7 mouse cellular contexts compared by ENCODE assay signal in genomic region chr2:43722446-43723103, GRCm38 (mm10). TPM values are rescaled to one million over a fixed set of nuclear protein-coding genes. Genes with fewer than 3 reads are reported as not detected.
DNase-seq lines count a peak whose midpoint lies in the region; ATAC-seq and TF ChIP-seq lines count a peak whose summit lies in the region.

No protein-coding gene starts in this region.

- H3K9me3 ChIP-seq in intestine, postnatal 0 days (ENCODE audit: control insufficient read depth), result no peaks in the 10 kb centered on the region

- H3K27me3 ChIP-seq in intestine, postnatal 0 days (replicated peaks; ENCODE audit: control insufficient read depth, insufficient read depth, low read length), result no peaks in the 10 kb centered on the region

- H3K27ac ChIP-seq in intestine, postnatal 0 days (ENCODE audit: low read depth, low read length), result no peak overlapping the region

- no peak overlapping the region for H3K9ac ChIP-seq in intestine, postnatal 0 days (ENCODE audit: low read depth, low read length)

- WGBS in intestine, postnatal 0 days, result 16% methylated on average over 14 of the region's 14 CpGs

- TF ChIP-seq CTCF in intestine, postnatal 0 days (IDR thresholded peaks at IDR 0.05; ENCODE audit: low read depth), result peak; percentile 89

- no peaks in the 10 kb centered on the region for H3K4me1 ChIP-seq in intestine, postnatal 0 days (replicated peaks; ENCODE audit: control insufficient read depth, insufficient read depth, low read length)

- ATAC-seq in intestine, postnatal 0 days, result 0 out of 2 replicates have a peak, but pooled peaks have one; percentile 56

- DNase-seq in adrenal gland, adult 2 months, result peak; percentile 57
- peak; percentile 92 for DNase-seq in embryo, embryonic 10.5 days (ENCODE audit: low spot score)
- DNase-seq in heart, adult 11 months, result peak; percentile 87
- peak; percentile 75 to 83 for DNase-seq in left cerebral cortex, postnatal 25 days (ENCODE audit: low spot score in 2 of 2)
- DNase-seq in mesoderm, embryonic 11.5 days (ENCODE audit: low read depth, low spot score), result peak; percentile 88
- peak; percentile 63 for DNase-seq in right cerebral cortex, postnatal 25 days

- no peaks in the 10 kb centered on the region for H3K36me3 ChIP-seq in intestine, postnatal 0 days (ENCODE audit: control insufficient read depth, insufficient read depth)

- H3K4me3 ChIP-seq in intestine, postnatal 0 days (ENCODE audit: low read depth, low read length), result no peak overlapping the region

- intact Hi-C loops in left cerebral cortex, postnatal 25 days (cut with DNase I), result loop anchor here (1.0 to 2.0 kb wide), 2 partner anchors 128 to 180 kb away; no protein-coding TSS in a partner anchor

- H3K4me2 ChIP-seq in intestine, postnatal 0 days (replicated peaks; ENCODE audit: low read depth), result no peak overlapping the region; the same call in 1 of the 2 replicates

RNA-seq across cellular contexts. Expression of gene Arhgap15, which starts 26.0 kb away (rescaled TPM):
- total RNA-seq in adrenal gland, adult 2 months (2021), result 1 to 10 TPM; 1.8 to 2.6 TPM
- polyA plus RNA-seq in adrenal gland, adult 2 months (2012; rRNA removed), result 0.08 and 0.09 TPM in 2 replicates
- polyA plus RNA-seq in intestine, postnatal 0 days (2015; fragmentation: Nextera tagmentation; extraction: Ambion mirVana), result 0.76 and 0.80 TPM in 2 replicates
- total RNA-seq in left cerebral cortex, postnatal 25 days (2021), result 10 to 100 TPM; 10.3 to 10.5 TPM
